Mouse (Mus musculus): ENCODE data around the gene Gimap5.

DNA sequence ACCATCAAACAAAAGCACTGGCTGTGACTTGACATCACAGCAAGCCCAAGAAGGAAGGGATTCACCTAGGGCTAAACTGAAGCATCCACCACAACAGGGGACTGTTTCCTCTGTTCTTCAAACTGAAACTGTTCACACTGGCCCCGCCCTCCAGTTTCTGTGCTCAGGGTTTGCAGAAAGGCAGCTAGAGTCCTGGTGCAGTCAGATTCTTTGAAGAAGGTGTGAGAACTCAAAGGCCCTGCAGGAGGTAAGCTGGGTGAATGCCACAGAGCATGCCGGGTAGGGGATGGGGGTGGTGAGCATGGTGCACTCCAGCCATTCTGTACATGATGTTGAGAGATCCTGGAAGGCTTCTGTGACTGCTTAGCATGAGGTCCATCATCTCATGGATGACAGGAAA is 27.5 kb upstream of the Gimap5 start, which contains the start of the genes Gm28053 and Gimap7:
- no peak for TF ChIP-seq CTCF (IDR thresholded peaks at IDR 0.05; ENCODE audit: extremely low read depth, insufficient read length, insufficient replicate concordance, low read depth, low read length)
- TF ChIP-seq POLR2A (IDR thresholded peaks at IDR 0.05; ENCODE audit: low read depth, low read length) = no peak

All from small intestine, adult 2 months (tissue).